Mouse (Mus musculus): ENCODE data around the gene Trpc5os. TPM values are rescaled to one million over a fixed set of nuclear protein-coding genes. Genes with fewer than 3 reads are reported as not detected.

Gene Trpc5os
- polyA plus RNA-seq, 1 experiment: not detected

DNA sequence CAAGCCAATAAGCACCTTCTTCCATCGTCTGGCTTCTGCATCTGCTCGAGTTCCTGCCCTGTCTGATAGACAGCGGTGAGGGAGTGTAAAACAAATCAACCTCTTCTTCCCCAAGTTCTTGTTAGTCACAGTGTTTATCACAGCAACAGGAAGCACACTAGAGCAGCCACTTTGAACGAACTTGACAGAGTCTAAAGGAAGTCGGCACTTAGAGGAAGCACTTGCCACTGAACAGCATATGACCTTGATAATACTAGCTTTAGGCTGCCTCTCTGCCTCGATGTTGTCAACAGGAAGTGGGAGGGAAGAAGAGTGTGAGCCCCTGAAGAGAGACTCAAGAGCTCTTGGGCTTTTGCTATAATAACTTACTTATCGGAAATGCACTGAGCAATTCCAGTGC, 69.7 kb downstream of the Trpc5os start:
- TF ChIP-seq POLR2A (IDR thresholded peaks at IDR 0.05; ENCODE audit: borderline replicate concordance, insufficient read depth, low read length) (no peak), CTCF (IDR thresholded peaks at IDR 0.05; ENCODE audit: borderline replicate concordance, insufficient read depth, low read depth, low read length) (no peak)
- H3K4me1 ChIP-seq (ENCODE audit: control insufficient read depth, insufficient read depth, low read length): no peaks in the 10 kb centered on the region
- no peak overlapping the region for H3K27ac ChIP-seq (ENCODE audit: insufficient read depth, low read length)
- no peak for DNase-seq
- no peaks in the 10 kb centered on the region for H3K27me3 ChIP-seq (ENCODE audit: control insufficient read depth, insufficient read depth, low read length)
- H3K4me3 ChIP-seq (replicated peaks; ENCODE audit: insufficient read depth, low read depth, low read length): no peak overlapping the region
- 81% methylated on average over 7 of the region's 7 CpGs for WGBS

Other genes starting within 250 kb of the Trpc5os start
- gene Alg13, start 138.8 kb upstream of the Trpc5os start, polyA plus RNA-seq (2012; rRNA removed): 12.9 and 14.6 TPM in 2 replicates
- 3.2 TPM in 2 replicates for gene Trpc5, start 231.6 kb downstream of the Trpc5os start, polyA plus RNA-seq (2012; rRNA removed)
- 1.3 TPM in 2 replicates for gene Rtl4, start 232.3 kb downstream of the Trpc5os start, polyA plus RNA-seq (2012; rRNA removed)

Data from cerebellum, adult 2 months (tissue).